Mouse (Mus musculus) liver, embryonic 16.5 days (tissue): ENCODE results near the gene Rbm34. TPM values are rescaled to one million over a fixed set of nuclear protein-coding genes. Genes with fewer than 3 reads are reported as not detected.
"Not testable (repeated sequence)": the region's sequence is repeated elsewhere in the genome, so short reads cannot be mapped to it uniquely, and the experiment has no call there.

Source experiments
- ATAC-seq: fragments of 200-750 bp; cut with Nextera tagmentation; 2 replicates; pipeline ENCODE4 v1.8.0; 2017; ENCODE audit warnings: low read depth, mild to moderate bottlenecking, moderate number of reproducible peaks, moderate library complexity
- H3K27ac ChIP-seq: fragments of 300-500 bp; sonication (generic); 2 replicates; pipeline ENCODE4 v1.5.1; 2014; ENCODE audit warnings: mild to moderate bottlenecking, low read length
- H3K27me3 ChIP-seq: fragments of 300-500 bp; sonication (generic); 2 replicates; pipeline ENCODE4 v1.6.1; 2014; ENCODE audit warnings: low read depth, low read length, mixed read lengths; ENCODE audit not compliant: control insufficient read depth, insufficient read depth
- H3K36me3 ChIP-seq: fragments of 300-500 bp; sonication (generic); 2 replicates; pipeline ENCODE4 v1.6.1; 2014; ENCODE audit warnings: mild to moderate bottlenecking; ENCODE audit not compliant: control insufficient read depth, insufficient read depth
- H3K4me1 ChIP-seq: fragments of 300-500 bp; sonication (generic); 2 replicates; pipeline ENCODE4 v1.6.1; 2014; ENCODE audit warnings: low read depth, low read length, mixed read lengths; ENCODE audit not compliant: control insufficient read depth
- H3K4me2 ChIP-seq: fragments of 300-500 bp; sonication (generic); 2 replicates; pipeline ENCODE4 v1.6.1; 2014; ENCODE audit warnings: low read depth, low read length, mixed read lengths
- H3K4me3 ChIP-seq: fragments of 300-500 bp; sonication (generic); 2 replicates; pipeline ENCODE4 v1.5.1; 2014; ENCODE audit warnings: low read depth, mild to moderate bottlenecking, low read length
- H3K9ac ChIP-seq: fragments of 300-500 bp; sonication (generic); 2 replicates; pipeline ENCODE4 v1.6.1; 2014; ENCODE audit warnings: low read depth, low read length
- H3K9me3 ChIP-seq: fragments of 300-500 bp; sonication (generic); replicated peaks from 2 replicates; pipeline ENCODE4 v1.6.1; 2016; ENCODE audit warnings: low read length; ENCODE audit not compliant: control insufficient read depth
- WGBS: fragments of 180-500 bp; shearing (Covaris S2); extraction: QIAGEN DNeasy Blood & Tissue Kit; methylation state at CpG from one replicate; pipeline ENCODE4 v1.1.7; 2014; ENCODE audit not compliant: insufficient replicate concordance; 5-methylcytosine and 5-hydroxymethylcytosine counted together
- polyA plus RNA-seq: library from polyadenylated mRNA; unstranded; fragments of >200 nt; fragmentation: Nextera tagmentation; extraction: Ambion mirVana; gene quantifications from 2 replicates; pipeline ENCODE4 v1.2.1, GENCODE M21; 2015

Rbm34 gene
- polyA plus RNA-seq, 1 experiment from 2014 or later = 6.9 TPM

DNA sequence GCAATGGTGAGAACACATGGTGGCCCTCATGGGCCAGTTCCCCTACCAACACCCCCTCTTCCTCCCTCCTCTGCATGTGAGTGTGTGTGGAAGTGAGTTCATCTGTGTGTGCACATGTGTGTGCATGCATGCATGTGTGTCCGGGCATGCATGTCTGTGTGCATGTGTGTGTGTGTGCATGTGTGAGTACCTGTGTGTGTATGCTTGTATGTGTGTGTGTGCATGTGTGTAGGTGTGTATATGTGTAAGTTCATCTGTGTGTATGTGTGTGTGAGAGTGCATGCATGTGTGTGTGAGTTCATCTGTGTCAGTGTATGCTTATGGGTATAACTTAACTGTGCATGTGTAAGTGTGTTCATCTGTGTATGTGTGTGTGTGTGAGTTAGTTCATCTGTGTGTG lies 52.5 kb downstream of the Rbm34 start:
- H3K4me1 ChIP-seq = no peaks in the 10 kb centered on the region; the same call in 1 of the 2 replicates
- H3K27ac ChIP-seq = no peak overlapping the region
- H3K4me3 ChIP-seq = no peak overlapping the region
- no peak overlapping the region for H3K4me2 ChIP-seq
- WGBS = 56% methylated on average over 1 of the region's 1 CpGs
- ATAC-seq = no peak
- H3K27me3 ChIP-seq = no peaks in the 10 kb centered on the region
- no peak overlapping the region for H3K9ac ChIP-seq
- no peaks in the 10 kb centered on the region for H3K9me3 ChIP-seq
- no peaks in the 10 kb centered on the region for H3K36me3 ChIP-seq

DNA sequence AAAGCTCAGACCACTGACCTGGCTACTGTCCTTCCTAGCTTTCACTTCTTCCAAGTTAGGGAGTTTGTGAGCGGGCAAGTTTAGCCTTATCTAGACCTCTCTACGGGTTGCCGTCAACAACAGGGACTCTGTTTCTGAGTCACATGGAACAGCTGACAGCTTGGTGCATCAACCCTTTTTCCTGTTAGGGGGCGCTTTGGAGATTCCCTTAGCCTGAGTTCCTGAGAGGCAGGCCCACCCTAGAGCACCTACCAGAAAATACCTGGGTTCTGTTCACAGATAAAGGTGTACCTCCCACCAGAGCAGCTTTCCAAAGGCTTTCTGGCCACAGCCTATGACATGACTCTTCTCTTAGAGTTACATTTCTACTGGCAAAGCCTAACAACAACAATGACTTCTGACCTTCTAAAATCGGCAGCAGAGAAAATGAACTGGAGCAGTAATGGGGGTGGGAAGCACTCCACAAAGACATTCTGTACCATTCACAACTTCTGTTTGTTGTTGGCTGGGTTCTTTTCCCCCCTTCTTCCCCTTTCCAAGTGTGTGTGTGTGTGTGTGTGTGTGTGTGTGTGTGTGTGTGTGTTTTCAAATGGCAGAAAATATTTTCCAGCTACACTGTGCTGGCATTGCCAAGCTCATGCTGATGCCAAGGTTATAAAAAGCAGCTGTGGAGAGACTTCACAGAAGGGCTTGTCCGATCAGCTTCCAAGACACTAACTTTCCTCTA lies 53.5 kb downstream of the Rbm34 start:
- Histone ChIP-seq H3K36me3 (no peaks in the 10 kb centered on the region), H3K27ac (no peak overlapping the region), H3K4me1 (no peaks in the 10 kb centered on the region; the same call in 1 of the 2 replicates), H3K4me2 (no peak overlapping the region), H3K4me3 (no peak overlapping the region), H3K9ac (no peak overlapping the region), H3K9me3 (no peaks in the 10 kb centered on the region), H3K27me3 (no peaks in the 10 kb centered on the region)
- WGBS = 41% methylated on average over 6 of the region's 6 CpGs
- no peak for ATAC-seq

DNA sequence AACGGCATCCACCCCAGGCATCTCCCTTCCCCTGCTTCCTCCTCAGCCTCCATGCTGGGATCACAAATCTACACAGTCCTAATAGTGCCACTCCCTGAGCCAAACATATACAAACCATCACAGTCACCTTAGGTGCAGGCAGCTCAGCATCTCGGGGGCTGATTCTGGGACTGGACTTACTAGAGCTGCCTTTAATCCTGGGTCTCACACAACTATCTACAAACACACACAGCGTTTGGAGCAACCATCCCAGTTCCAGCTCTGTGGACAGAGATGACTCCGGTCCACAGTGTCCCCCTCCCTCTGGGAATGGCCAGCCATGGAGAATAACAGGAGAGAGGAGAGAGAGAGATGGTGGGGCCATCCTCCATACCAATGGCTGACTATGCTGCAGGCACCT lies 54.3 kb downstream of the Rbm34 start:
- H3K9me3 ChIP-seq = no peaks in the 10 kb centered on the region
- WGBS = 64% methylated on average over 4 of the region's 4 CpGs
- ATAC-seq = no peak
- no peak overlapping the region for H3K9ac ChIP-seq
- H3K27me3 ChIP-seq = no peaks in the 10 kb centered on the region
- H3K4me1 ChIP-seq = no peaks in the 10 kb centered on the region; the same call in 1 of the 2 replicates
- H3K36me3 ChIP-seq = no peaks in the 10 kb centered on the region
- H3K27ac ChIP-seq = no peak overlapping the region
- H3K4me2 ChIP-seq = no peak overlapping the region
- no peak overlapping the region for H3K4me3 ChIP-seq

DNA sequence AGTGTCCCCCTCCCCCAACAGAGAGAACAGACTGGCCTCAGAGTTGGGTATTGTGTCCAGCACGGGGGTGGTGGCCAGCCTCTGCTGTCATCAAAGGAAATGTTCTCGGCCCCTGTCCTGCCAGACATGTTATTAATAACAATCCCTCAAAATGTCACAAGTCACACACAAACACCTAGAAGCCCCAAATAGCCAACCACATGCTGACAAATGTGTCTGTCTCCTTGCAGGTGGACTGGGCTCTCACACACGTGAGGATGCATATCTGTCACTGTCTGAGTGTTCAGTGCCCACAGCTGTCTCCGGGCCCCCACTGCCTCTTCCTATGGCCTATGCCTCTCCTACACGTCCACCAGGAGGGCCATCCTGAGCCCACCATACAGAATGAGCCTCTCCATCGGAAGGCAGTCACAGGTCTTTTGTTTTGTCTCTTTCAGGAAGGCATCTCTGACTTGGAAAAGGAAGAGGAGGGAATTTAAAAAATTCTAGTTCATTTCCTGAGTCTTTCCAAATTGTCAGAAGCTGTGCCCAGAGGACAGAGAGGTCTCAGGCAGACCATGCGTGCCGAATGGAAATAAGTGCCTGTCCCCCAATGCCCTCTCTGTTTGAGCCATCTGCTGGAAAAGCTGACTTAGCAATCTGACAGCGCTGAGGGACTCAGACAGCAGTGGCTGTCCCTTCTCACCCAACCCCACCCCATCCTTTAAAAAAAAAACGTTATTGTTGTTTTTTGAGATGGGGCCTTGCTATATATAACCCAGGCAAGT lies 56.1 kb downstream of the Rbm34 start:
- no peaks in the 10 kb centered on the region for H3K9me3 ChIP-seq
- H3K4me2 ChIP-seq = no peak overlapping the region
- no peaks in the 10 kb centered on the region for H3K27me3 ChIP-seq
- WGBS = 42% methylated on average over 10 of the region's 10 CpGs
- H3K4me3 ChIP-seq = no peak overlapping the region
- no peaks in the 10 kb centered on the region for H3K36me3 ChIP-seq
- no peak overlapping the region for H3K9ac ChIP-seq
- ATAC-seq = no peak
- H3K27ac ChIP-seq = no peak overlapping the region
- no peaks in the 10 kb centered on the region for H3K4me1 ChIP-seq

DNA sequence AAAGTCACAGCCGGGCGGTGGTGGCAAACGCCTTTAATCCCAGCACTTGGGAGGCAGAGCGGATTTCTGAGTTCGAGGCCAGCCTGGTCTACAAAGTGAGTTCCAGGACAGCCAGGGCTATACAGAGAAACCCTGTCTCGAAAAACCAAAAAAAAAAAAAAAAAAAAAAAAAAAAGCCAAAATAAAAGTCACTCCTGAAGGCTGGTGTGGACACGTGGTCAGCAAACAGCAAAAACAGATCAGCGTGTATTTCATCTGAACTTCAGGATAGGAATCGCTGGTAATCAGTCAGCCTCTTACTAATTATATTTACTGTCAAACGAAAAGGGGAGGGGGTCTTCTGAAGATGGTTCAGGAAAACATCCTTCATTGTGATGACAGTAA lies 56.8 kb downstream of the Rbm34 start:
- 56% methylated on average over 10 of the region's 10 CpGs for WGBS
- not testable (repeated sequence) for H3K9ac ChIP-seq, H3K4me3 ChIP-seq, H3K27ac ChIP-seq, H3K36me3 ChIP-seq, H3K27me3 ChIP-seq, H3K9me3 ChIP-seq, H3K4me2 ChIP-seq, ATAC-seq, H3K4me1 ChIP-seq

DNA sequence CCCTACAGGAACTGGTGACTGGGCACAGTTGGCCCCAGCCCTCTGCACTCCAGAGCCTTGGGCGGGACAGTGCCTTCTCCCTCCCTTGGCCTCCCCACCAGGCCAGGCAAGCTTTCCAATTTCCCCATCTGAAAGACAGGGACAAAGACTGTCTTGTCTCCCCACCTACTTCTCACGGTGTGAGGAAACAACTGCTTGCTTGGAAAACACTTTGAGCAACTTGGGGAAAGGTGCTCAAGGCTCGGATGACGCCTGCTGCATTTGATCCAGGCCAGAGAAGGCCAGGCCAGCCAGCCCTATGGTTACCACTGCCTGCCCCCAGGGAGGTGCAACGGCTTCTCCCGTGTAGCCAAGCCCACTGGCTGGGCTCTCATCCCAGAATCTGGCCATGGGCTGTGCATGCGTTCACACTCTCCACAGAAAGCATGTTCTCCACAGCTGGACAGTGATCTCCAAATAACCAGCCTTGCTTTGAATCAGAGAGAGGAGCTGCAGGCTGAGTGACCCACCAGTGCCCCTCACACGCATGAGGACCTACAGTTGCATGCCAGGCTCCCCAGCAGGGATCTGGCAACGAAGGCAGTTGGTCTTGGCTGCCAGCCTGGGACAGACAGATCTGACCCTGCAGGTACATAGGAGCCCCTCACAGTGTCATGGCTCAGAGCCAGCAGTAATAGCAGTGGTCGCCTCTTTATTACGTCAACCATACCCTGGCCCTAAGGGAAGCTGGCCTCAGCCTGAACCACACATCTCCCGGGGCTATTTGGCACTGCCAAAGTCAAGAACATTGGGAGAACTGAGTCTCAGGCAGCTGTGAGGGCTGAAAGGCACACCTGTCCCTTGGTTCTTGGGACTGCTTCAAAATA lies 57.4 kb downstream of the Rbm34 start:
- Histone ChIP-seq H3K27ac (no peak overlapping the region), H3K27me3 (no peaks in the 10 kb centered on the region), H3K4me3 (no peak overlapping the region), H3K4me2 (no peak overlapping the region), H3K9ac (no peak overlapping the region), H3K9me3 (no peaks in the 10 kb centered on the region), H3K36me3 (no peaks in the 10 kb centered on the region), H3K4me1 (peaks cover 2% of the 10 kb centered on the region; the same call in 1 of the 2 replicates)
- ATAC-seq = no peak
- WGBS = 66% methylated on average over 12 of the region's 12 CpGs

DNA sequence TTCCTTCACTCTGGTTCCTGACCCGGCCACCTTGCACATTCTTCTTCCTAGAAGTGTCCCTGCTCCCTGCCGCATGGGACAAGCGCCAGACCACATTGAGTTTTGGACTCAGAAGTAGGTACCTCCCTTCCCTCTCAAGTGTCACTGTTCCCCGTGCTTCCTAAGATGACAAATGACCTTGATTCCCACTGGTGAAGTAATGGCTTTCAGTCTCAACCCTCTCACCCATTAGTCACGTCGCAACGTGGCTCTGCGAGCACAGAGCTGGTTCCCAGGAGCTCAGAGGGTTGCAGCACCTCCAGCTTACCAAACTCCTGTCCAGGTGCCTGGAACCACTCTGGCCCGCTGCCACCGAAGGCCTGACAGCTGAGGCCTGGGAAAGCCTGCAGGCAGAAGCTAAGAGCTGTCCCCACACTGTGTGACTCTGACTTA lies 61.5 kb downstream of the Rbm34 start:
- H3K36me3 ChIP-seq = no peaks in the 10 kb centered on the region
- H3K27ac ChIP-seq = no peak overlapping the region
- no peak overlapping the region for H3K4me2 ChIP-seq
- 61% methylated on average over 10 of the region's 10 CpGs for WGBS
- no peaks in the 10 kb centered on the region for H3K9me3 ChIP-seq
- H3K27me3 ChIP-seq = no peaks in the 10 kb centered on the region
- no peak for ATAC-seq
- no peak overlapping the region for H3K4me3 ChIP-seq
- peaks cover 4% of the 10 kb centered on the region for H3K4me1 ChIP-seq
- H3K9ac ChIP-seq = no peak overlapping the region

DNA sequence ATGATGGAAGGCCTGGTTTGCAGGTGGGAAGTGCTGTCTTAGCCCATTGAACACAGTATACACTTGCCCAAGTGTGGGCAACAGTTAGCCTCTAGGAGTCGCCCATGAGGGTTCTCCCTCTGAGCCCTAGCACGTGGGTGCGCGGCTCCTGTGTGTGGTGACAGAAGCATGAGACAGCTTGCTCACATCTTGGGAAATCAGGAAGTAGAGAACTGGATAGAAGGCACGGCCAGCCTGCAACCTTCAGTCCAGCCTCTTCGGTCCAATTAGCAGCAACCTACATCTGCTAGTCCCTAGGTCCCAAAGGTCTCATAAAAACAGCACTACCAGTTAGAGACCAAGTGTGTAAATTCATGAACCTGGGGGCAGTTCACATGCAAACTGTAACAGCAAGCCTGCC lies 62.1 kb downstream of the Rbm34 start:
- Histone ChIP-seq H3K9ac (no peak overlapping the region), H3K4me1 (peaks cover 7% of the 10 kb centered on the region), H3K36me3 (no peaks in the 10 kb centered on the region), H3K4me3 (no peak overlapping the region), H3K27ac (no peak overlapping the region), H3K27me3 (no peaks in the 10 kb centered on the region), H3K9me3 (no peaks in the 10 kb centered on the region), H3K4me2 (no peak overlapping the region)
- ATAC-seq = peak; percentile 31
- 32% methylated on average over 6 of the region's 6 CpGs for WGBS
